ENCODE assay signal across 9 mouse cellular contexts in genomic region chr12:40477621-40478452, GRCm38 (mm10). TPM values are rescaled to one million over a fixed set of nuclear protein-coding genes. Genes with fewer than 3 reads are reported as not detected.
DNase-seq lines count a peak whose midpoint lies in the region; ATAC-seq and TF ChIP-seq lines count a peak whose summit lies in the region.
"Had no signal": no experiment of that assay in that cellular context is flagged by ENCODE, and none has a peak within 500 bp of the region (broad histone marks: within the 10 kb centered on the region; RNA-seq: fewer than 3 reads in every experiment).

No protein-coding gene starts in this region.

- no peak overlapping the region for H3K9ac ChIP-seq in heart, embryonic 14.5 days (ENCODE audit: low read length)
- H3K9ac ChIP-seq in lung, embryonic 15.5 days: no peak overlapping the region

- WGBS in heart, embryonic 14.5 days: 48% methylated on average over 8 of the region's 8 CpGs
- 33% methylated on average over 8 of the region's 8 CpGs for whole genome bisulfite sequencing in lung, embryonic 15.5 days

- no peak for TF ChIP-seq CTCF in gastrocnemius, adult 2 months (IDR thresholded peaks at IDR 0.05)

- peak overlapping the region; percentile 28; the same call in 1 of the 2 replicates for H3K27ac ChIP-seq in gastrocnemius, adult 2 months
- peak overlapping the region in 1 of 2 experiments; percentile 50; a peak in 1 of 4 replicates for H3K27ac ChIP-seq in heart, embryonic 14.5 days (replicated peaks in 1 of 2; ENCODE audit: control insufficient read depth in 1 of 2, insufficient read depth in 1 of 2, low read depth in 2 of 2, low read length in 2 of 2)
- H3K27ac ChIP-seq in lung, embryonic 15.5 days: peak overlapping the region; percentile 16; the same call in 1 of the 2 replicates

- no peak for ATAC-seq in heart, embryonic 14.5 days (ENCODE audit: insufficient number of reproducible peaks, insufficient read depth, low FRiP score, low read depth)
- peak; percentile 78 for ATAC-seq in lung, embryonic 15.5 days (ENCODE audit: borderline replicate concordance, extremely low read depth, low FRiP score, low TSS enrichment)
- no peak for ATAC-seq in megakaryocyte, adult 5-6 weeks (ENCODE audit: poor library complexity, severe bottlenecking)
- no peak for ATAC-seq in granulocyte monocyte progenitor cell, adult 5-6 weeks (replicated peaks; ENCODE audit: poor library complexity, severe bottlenecking)

- peaks cover 2 to 20% of the 10 kb centered on the region in 2 experiments for H3K4me1 ChIP-seq in heart, embryonic 14.5 days (ENCODE audit: control insufficient read depth in 2 of 2, insufficient read depth in 2 of 2, low read length in 2 of 2)
- H3K4me1 ChIP-seq in lung, embryonic 15.5 days: peaks cover 22% of the 10 kb centered on the region

- H3K4me3 ChIP-seq in gastrocnemius, adult 2 months: 0 out of 2 replicates have a peak overlapping the region, but pooled peaks have one; percentile 28
- no peak overlapping the region for H3K4me3 ChIP-seq in heart, embryonic 14.5 days (ENCODE audit: control insufficient read depth in 1 of 2, insufficient read depth in 1 of 2, low read depth in 1 of 2, low read length in 2 of 2)
- H3K4me3 ChIP-seq in lung, embryonic 15.5 days: no peak overlapping the region

- H3K36me3 ChIP-seq in heart, embryonic 14.5 days (ENCODE audit: control insufficient read depth, insufficient read depth, low read length): no peaks in the 10 kb centered on the region
- no peaks in the 10 kb centered on the region for H3K36me3 ChIP-seq in lung, embryonic 15.5 days

- peak overlapping the region; percentile 21 for H3K4me2 ChIP-seq in heart, embryonic 14.5 days (ENCODE audit: low read length)
- H3K4me2 ChIP-seq in lung, embryonic 15.5 days: peak overlapping the region; percentile 6; the same call in 1 of the 2 replicates

- no peaks in the 10 kb centered on the region for H3K9me3 ChIP-seq in heart, embryonic 14.5 days (ENCODE audit: control insufficient read depth, low read length)
- no peaks in the 10 kb centered on the region for H3K9me3 ChIP-seq in lung, embryonic 15.5 days

- intact Hi-C loops in gastrocnemius, adult 2 months (cut with DNase I): no loop called here

- no peaks in the 10 kb centered on the region for H3K27me3 ChIP-seq in heart, embryonic 14.5 days (ENCODE audit: control insufficient read depth, insufficient read depth, low read length)
- H3K27me3 ChIP-seq in lung, embryonic 15.5 days: no peaks in the 10 kb centered on the region
- H3K27me3 ChIP-seq: CH12.LX had no signal

- peak; percentile 45 for DNase-seq in gastrocnemius, adult 2 months
- no peak for DNase-seq in gastrocnemius, adult 18-20 months (ENCODE audit: low spot score)
- peak; percentile 58 for DNase-seq in adipocyte (ENCODE audit: low spot score)
- DNase-seq in spleen, postnatal 4 days (ENCODE audit: low spot score in 2 of 2): no peak

RNA-seq across cellular contexts. Expression of gene Dock4, which starts 32.1 kb away (rescaled TPM):
- total RNA-seq in gastrocnemius, adult 2 months (2021): 10 to 100 TPM; 13.9 to 14.8 TPM
- 10 to 100 TPM in 1 of 2 experiments, 1 to 10 TPM in 1; 8.2 to 10.1 TPM for total RNA-seq in gastrocnemius, adult 18-20 months (2021)
- 8.5 and 9.6 TPM in 2 replicates for polyA plus RNA-seq in heart, embryonic 14.5 days (2014; fragmentation: Nextera tagmentation; extraction: Ambion mirVana)
- polyA plus RNA-seq in lung, embryonic 15.5 days (2015; fragmentation: Nextera tagmentation; extraction: Ambion mirVana): 23.2 and 28.0 TPM in 2 replicates
- 11.4 and 12.2 TPM in 2 replicates for total RNA-seq in megakaryocyte, adult 5-6 weeks (2015)
- total RNA-seq in megakaryocyte, adult 5-6 weeks (2017): 5.3 and 8.8 TPM in 2 replicates
- total RNA-seq in granulocyte monocyte progenitor cell, adult 5-6 weeks (2014; fragmentation: Nextera tagmentation): 0.19 and 1.9 TPM in 2 replicates
- 0.57 and 0.99 TPM in 2 replicates for total RNA-seq in granulocyte monocyte progenitor cell, adult 5-6 weeks (2017)

RNA-seq across cellular contexts. Expression of gene Zfp277, which starts 32.1 kb away (rescaled TPM):
- total RNA-seq in gastrocnemius, adult 2 months (2021): 1 to 10 TPM; 8.5 to 8.6 TPM
- 1 to 10 TPM; 8.0 to 9.1 TPM for total RNA-seq in gastrocnemius, adult 18-20 months (2021)
- polyA plus RNA-seq in heart, embryonic 14.5 days (2014; fragmentation: Nextera tagmentation; extraction: Ambion mirVana): 32.1 and 37.5 TPM in 2 replicates
- polyA plus RNA-seq in lung, embryonic 15.5 days (2015; fragmentation: Nextera tagmentation; extraction: Ambion mirVana): 41.5 and 43.8 TPM in 2 replicates
- 38.3 and 44.2 TPM in 2 replicates for total RNA-seq in megakaryocyte, adult 5-6 weeks (2015)
- total RNA-seq in megakaryocyte, adult 5-6 weeks (2017): 43.9 and 44.6 TPM in 2 replicates
- total RNA-seq in granulocyte monocyte progenitor cell, adult 5-6 weeks (2014; fragmentation: Nextera tagmentation): 25.7 and 26.9 TPM in 2 replicates
- 27.5 and 37.7 TPM in 2 replicates for total RNA-seq in granulocyte monocyte progenitor cell, adult 5-6 weeks (2017)

Comparison
In these comparisons a context has a peak if more than half of its experiments do, and no peak if none do; other contexts are left out.
1. DNase-seq: peak in gastrocnemius, adult 2 months (single experiment) and adipocyte (single experiment); none in gastrocnemius, adult 18-20 months (single experiment) and spleen, postnatal 4 days (0 of 2).